Mouse (Mus musculus): Measurements from ENCODE around the gene Npepps. TPM values are rescaled to one million over a fixed set of nuclear protein-coding genes. Genes with fewer than 3 reads are reported as not detected.
A peak's percentile ranks its signal among the peaks of the same experiment; 100 is the strongest.
"Not testable (repeated sequence)": the region's sequence is repeated elsewhere in the genome, so short reads cannot be mapped to it uniquely, and the experiment has no call there.

The Npepps gene
- polyA plus RNA-seq, 1 experiment from 2014 or later: 64.1 TPM

GRCm38 (mm10) chr11:97191915-97192620 lies 88.4 kb downstream of the Npepps start:
- WGBS: 73% methylated on average over 6 of the region's 6 CpGs
- DNase-seq (ENCODE audit: low spot score) (no peak), ATAC-seq (ENCODE audit: insufficient number of reproducible peaks, low FRiP score, low TSS enrichment, low read depth) (no peak)
- no peaks in the 10 kb centered on the region for H3K9me3 ChIP-seq (ENCODE audit: control insufficient read depth, low read length)
- H3K27me3 ChIP-seq (ENCODE audit: control insufficient read depth, insufficient read depth, low read length): no peaks in the 10 kb centered on the region
- H3K27ac ChIP-seq (replicated peaks; ENCODE audit: low read depth, low read length): no peak overlapping the region
- H3K4me2 ChIP-seq (ENCODE audit: low read depth, severe bottlenecking): no peak overlapping the region
- no peaks in the 10 kb centered on the region for H3K36me3 ChIP-seq (ENCODE audit: control insufficient read depth, insufficient read depth, low read length)
- 0 out of 2 replicates have a peak, but pooled peaks cover 5% of the 10 kb centered on the region for H3K4me1 ChIP-seq (ENCODE audit: control insufficient read depth, insufficient read depth, low read length)
- H3K4me3 ChIP-seq (ENCODE audit: low read depth, low read length): no peak overlapping the region
- H3K9ac ChIP-seq (ENCODE audit: low read length): no peak overlapping the region

- H3K4me3 ChIP-seq (ENCODE audit: low read depth, low read length): no peak overlapping the region
- DNase-seq (ENCODE audit: low spot score) (no peak), ATAC-seq (ENCODE audit: insufficient number of reproducible peaks, low FRiP score, low TSS enrichment, low read depth) (no peak)
- no peak overlapping the region for H3K4me2 ChIP-seq (ENCODE audit: low read depth, severe bottlenecking)
- no peak overlapping the region for H3K27ac ChIP-seq (replicated peaks; ENCODE audit: low read depth, low read length)
- H3K36me3 ChIP-seq (ENCODE audit: control insufficient read depth, insufficient read depth, low read length): peaks cover 2% of the 10 kb centered on the region; the same call in 1 of the 2 replicates
- WGBS: 90% methylated on average over 6 of the region's 6 CpGs
- peaks cover 7% of the 10 kb centered on the region for H3K4me1 ChIP-seq (ENCODE audit: control insufficient read depth, insufficient read depth, low read length)
- H3K9ac ChIP-seq (ENCODE audit: low read length): no peak overlapping the region
- H3K9me3 ChIP-seq (ENCODE audit: control insufficient read depth, low read length): no peaks in the 10 kb centered on the region
- H3K27me3 ChIP-seq (ENCODE audit: control insufficient read depth, insufficient read depth, low read length): no peaks in the 10 kb centered on the region
Observed at GRCm38 (mm10) chr11:97190992-97191391, 89.4 kb downstream of the Npepps start.

GRCm38 (mm10) chr11:97189645-97190044 lies 90.8 kb downstream of the Npepps start:
- H3K36me3 ChIP-seq (ENCODE audit: control insufficient read depth, insufficient read depth, low read length); H3K4me2 ChIP-seq (ENCODE audit: low read depth, severe bottlenecking); ATAC-seq (ENCODE audit: insufficient number of reproducible peaks, low FRiP score, low TSS enrichment, low read depth); H3K27ac ChIP-seq (replicated peaks; ENCODE audit: low read depth, low read length); H3K4me3 ChIP-seq (ENCODE audit: low read depth, low read length); H3K9ac ChIP-seq (ENCODE audit: low read length); DNase-seq (ENCODE audit: low spot score); H3K9me3 ChIP-seq (ENCODE audit: control insufficient read depth, low read length); H3K27me3 ChIP-seq (ENCODE audit: control insufficient read depth, insufficient read depth, low read length): not testable (repeated sequence)
- 90% methylated on average over 6 of the region's 6 CpGs for WGBS
- H3K4me1 ChIP-seq (ENCODE audit: control insufficient read depth, insufficient read depth, low read length): peaks cover 12% of the 10 kb centered on the region

- Histone ChIP-seq H3K27me3 (ENCODE audit: control insufficient read depth, insufficient read depth, low read length) (no peaks in the 10 kb centered on the region), H3K4me1 (ENCODE audit: control insufficient read depth, insufficient read depth, low read length) (peaks cover 12% of the 10 kb centered on the region), H3K27ac (replicated peaks; ENCODE audit: low read depth, low read length) (no peak overlapping the region), H3K36me3 (ENCODE audit: control insufficient read depth, insufficient read depth, low read length) (peaks cover 9% of the 10 kb centered on the region; the same call in 1 of the 2 replicates), H3K4me3 (ENCODE audit: low read depth, low read length) (peak overlapping the region; percentile 94), H3K4me2 (ENCODE audit: low read depth, severe bottlenecking) (peak overlapping the region; percentile 80), H3K9me3 (ENCODE audit: control insufficient read depth, low read length) (no peaks in the 10 kb centered on the region), H3K9ac (ENCODE audit: low read length) (no peak overlapping the region)
- 37% methylated on average over 3 of the region's 3 CpGs for WGBS
- ATAC-seq (ENCODE audit: insufficient number of reproducible peaks, low FRiP score, low TSS enrichment, low read depth) (no peak), DNase-seq (ENCODE audit: low spot score) (peak; percentile 31)
Observed at GRCm38 (mm10) chr11:97189231-97189630, 91.2 kb downstream of the Npepps start.

GRCm38 (mm10) chr11:97188643-97188955 lies 91.8 kb downstream of the Npepps start:
- under 1% methylated on average over 15 of the region's 15 CpGs for WGBS
- no peak for ATAC-seq (ENCODE audit: insufficient number of reproducible peaks, low FRiP score, low TSS enrichment, low read depth)
- H3K4me1 ChIP-seq (ENCODE audit: control insufficient read depth, insufficient read depth, low read length): peaks cover 12% of the 10 kb centered on the region

GRCm38 (mm10) chr11:97187764-97188642 lies 92.4 kb downstream of the Npepps start, which contains the start of gene Kpnb1:
Gene Kpnb1, minus strand, starts transcription at chr11:97187881.
- peaks cover 12% of the 10 kb centered on the region for H3K4me1 ChIP-seq (ENCODE audit: control insufficient read depth, insufficient read depth, low read length)
- no peaks in the 10 kb centered on the region for H3K9me3 ChIP-seq (ENCODE audit: control insufficient read depth, low read length)
- under 1% methylated on average over 91 of the region's 101 CpGs for WGBS
- DNase-seq (ENCODE audit: low spot score): peak; percentile 98
- H3K36me3 ChIP-seq (ENCODE audit: control insufficient read depth, insufficient read depth, low read length): peaks cover 9% of the 10 kb centered on the region; the same call in 1 of the 2 replicates
- H3K27me3 ChIP-seq (ENCODE audit: control insufficient read depth, insufficient read depth, low read length): no peaks in the 10 kb centered on the region
- peak within 1 kb of the TSS; percentile 73 for H3K9ac ChIP-seq (ENCODE audit: low read length)
- ATAC-seq (ENCODE audit: insufficient number of reproducible peaks, low FRiP score, low TSS enrichment, low read depth): peak; percentile 97
- peak within 1 kb of the TSS; percentile 94 for H3K4me3 ChIP-seq (ENCODE audit: low read depth, low read length)
- H3K4me2 ChIP-seq (ENCODE audit: low read depth, severe bottlenecking): peak within 1 kb of the TSS; percentile 80
- peak within 1 kb of the TSS; percentile 97 for H3K27ac ChIP-seq (replicated peaks; ENCODE audit: low read depth, low read length)

More at GRCm38 (mm10) chr11:97188643-97188955, 91.8 kb downstream of the Npepps start:
- H3K4me2 ChIP-seq (ENCODE audit: low read depth, severe bottlenecking): peak overlapping the region; percentile 80
- peak overlapping the region; percentile 94 for H3K4me3 ChIP-seq (ENCODE audit: low read depth, low read length)
- DNase-seq (ENCODE audit: low spot score): no peak
- no peaks in the 10 kb centered on the region for H3K9me3 ChIP-seq (ENCODE audit: control insufficient read depth, low read length)
- H3K27ac ChIP-seq (replicated peaks; ENCODE audit: low read depth, low read length): peak overlapping the region; percentile 97
- H3K27me3 ChIP-seq (ENCODE audit: control insufficient read depth, insufficient read depth, low read length): no peaks in the 10 kb centered on the region
- peaks cover 9% of the 10 kb centered on the region; the same call in 1 of the 2 replicates for H3K36me3 ChIP-seq (ENCODE audit: control insufficient read depth, insufficient read depth, low read length)
- peak overlapping the region; percentile 71 for H3K9ac ChIP-seq (ENCODE audit: low read length)

GRCm38 (mm10) chr11:97186947-97187763 lies 93.3 kb downstream of the Npepps start:
- Histone ChIP-seq H3K4me3 (ENCODE audit: low read depth, low read length) (peak overlapping the region; percentile 94), H3K4me2 (ENCODE audit: low read depth, severe bottlenecking) (peak overlapping the region; percentile 57), H3K27ac (replicated peaks; ENCODE audit: low read depth, low read length) (peak overlapping the region; percentile 97), H3K9me3 (ENCODE audit: control insufficient read depth, low read length) (no peaks in the 10 kb centered on the region), H3K9ac (ENCODE audit: low read length) (peak overlapping the region; percentile 73), H3K27me3 (ENCODE audit: control insufficient read depth, insufficient read depth, low read length) (no peaks in the 10 kb centered on the region), H3K36me3 (ENCODE audit: control insufficient read depth, insufficient read depth, low read length) (peaks cover 13% of the 10 kb centered on the region; the same call in 1 of the 2 replicates), H3K4me1 (ENCODE audit: control insufficient read depth, insufficient read depth, low read length) (peaks cover 12% of the 10 kb centered on the region)
- ATAC-seq (ENCODE audit: insufficient number of reproducible peaks, low FRiP score, low TSS enrichment, low read depth) (peak; percentile 66), DNase-seq (ENCODE audit: low spot score) (peak; percentile 98)
- under 1% methylated on average over 57 of the region's 74 CpGs for WGBS

Data from limb, embryonic 11.5 days (tissue).